Comparison of ENCODE assay signal across 24 mouse cellular contexts in the genomic region with DNA sequence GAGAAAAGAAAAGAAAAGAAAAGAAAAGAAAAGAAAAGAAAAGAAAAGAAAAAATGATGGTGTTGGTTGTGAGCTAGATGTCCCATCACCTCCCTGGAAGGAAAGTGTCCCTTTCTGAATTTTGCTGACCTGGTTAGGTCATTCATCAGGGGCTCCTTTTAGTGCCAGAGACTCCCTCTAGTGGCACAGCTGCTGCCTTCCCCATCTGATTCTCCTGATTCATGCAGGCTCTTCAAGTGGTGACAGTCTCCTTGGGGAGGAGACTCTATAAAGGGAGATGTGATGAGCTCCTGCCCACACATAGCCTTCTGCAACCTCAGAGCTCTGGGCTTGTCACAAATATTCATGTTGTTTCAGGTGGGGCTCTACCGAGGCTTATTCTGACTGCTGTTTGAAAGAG. TPM values are rescaled to one million over a fixed set of nuclear protein-coding genes. Genes with fewer than 3 reads are reported as not detected.
A peak's percentile ranks its signal among the peaks of the same experiment; 100 is the strongest.
DNase-seq lines count a peak whose midpoint lies in the region; ATAC-seq and TF ChIP-seq lines count a peak whose summit lies in the region.
"Not testable (repeated sequence)": the region's sequence is repeated elsewhere in the genome, so short reads cannot be mapped to it uniquely, and the experiment has no call there.
"Had no signal": no experiment of that assay in that cellular context is flagged by ENCODE, and none has a peak within 500 bp of the region (broad histone marks: within the 10 kb centered on the region; RNA-seq: fewer than 3 reads in every experiment).

No protein-coding gene starts in this region.

- peak; percentile 6 for DNase-seq in adrenal gland, postnatal 14 days
- DNase-seq in embryo, embryonic 11 days, result peak; percentile 3
- peak; percentile 1 for DNase-seq in hindbrain, embryonic 11.5 days (ENCODE audit: low spot score)
- peak; percentile 8 for DNase-seq in kidney, postnatal 10 days
- peak; percentile 2 for DNase-seq in left cerebral cortex, adult 11 months (ENCODE audit: low spot score)
- not testable (repeated sequence) for DNase-seq in liver, postnatal 0 days
- peak; percentile 8 for DNase-seq in midbrain, embryonic 14.5 days
- DNase-seq in urinary bladder, postnatal 14 days (ENCODE audit: low spot score), result peak; percentile 2

- not testable (repeated sequence) for H3K4me1 ChIP-seq in hindbrain, embryonic 11.5 days (replicated peaks; ENCODE audit: control insufficient read depth, insufficient read depth, low read length); liver, postnatal 0 days (ENCODE audit: insufficient read depth); midbrain, embryonic 14.5 days (ENCODE audit: control insufficient read depth, insufficient read depth, low read length)

- H3K27me3 ChIP-seq in hindbrain, embryonic 11.5 days (ENCODE audit: control insufficient read depth, insufficient read depth, low read length); liver, postnatal 0 days (ENCODE audit: insufficient read depth, low read length); midbrain, embryonic 14.5 days (ENCODE audit: control insufficient read depth, insufficient read depth, low read length): not testable (repeated sequence)

- H3K4me2 ChIP-seq in hindbrain, embryonic 11.5 days (replicated peaks; ENCODE audit: low read depth, low read length); liver, postnatal 0 days (ENCODE audit: low read depth, low read length); midbrain, embryonic 14.5 days (ENCODE audit: low read length): not testable (repeated sequence)

- peak; percentile 27; the same call in 1 of the 2 replicates for TF ChIP-seq CTCF in liver, postnatal 0 days (IDR thresholded peaks at IDR 0.05; ENCODE audit: low read depth)

- not testable (repeated sequence) for H3K9ac ChIP-seq in hindbrain, embryonic 11.5 days (ENCODE audit: low read depth, low read length); liver, postnatal 0 days (replicated peaks); midbrain, embryonic 14.5 days (replicated peaks; ENCODE audit: low read length)

- H3K9me3 ChIP-seq in hindbrain, embryonic 11.5 days (ENCODE audit: control insufficient read depth, low read length); liver, postnatal 0 days (ENCODE audit: low read length); midbrain, embryonic 14.5 days (ENCODE audit: control insufficient read depth, low read length): not testable (repeated sequence)

- WGBS in hindbrain, embryonic 11.5 days, result no CpG with 5 or more reads among the region's 1 CpGs
- no CpG with 5 or more reads among the region's 1 CpGs for WGBS in liver, postnatal 0 days (ENCODE audit: insufficient replicate concordance)
- WGBS in midbrain, embryonic 14.5 days, result no CpG with 5 or more reads among the region's 1 CpGs

- H3K4me3 ChIP-seq in hindbrain, embryonic 11.5 days (ENCODE audit: low read depth, low read length); liver, postnatal 0 days (ENCODE audit: low read depth, low read length); midbrain, embryonic 14.5 days (replicated peaks; ENCODE audit: low read depth, low read length): not testable (repeated sequence)

- not testable (repeated sequence) for H3K36me3 ChIP-seq in hindbrain, embryonic 11.5 days (ENCODE audit: control insufficient read depth, insufficient read depth, low read length); liver, postnatal 0 days (replicated peaks; ENCODE audit: insufficient read depth, low read length); midbrain, embryonic 14.5 days (ENCODE audit: control insufficient read depth, insufficient read depth, low read length)

- ATAC-seq in hindbrain, embryonic 11.5 days (ENCODE audit: low FRiP score); liver, postnatal 0 days; midbrain, embryonic 14.5 days (ENCODE audit: low FRiP score, low TSS enrichment): not testable (repeated sequence)

- TF ChIP-seq EP300 in liver, postnatal 0 days (IDR thresholded peaks at IDR 0.05; ENCODE audit: low read depth), result not testable (repeated sequence)

- not testable (repeated sequence) for H3K27ac ChIP-seq in hindbrain, embryonic 11.5 days (ENCODE audit: low read depth, low read length); liver, postnatal 0 days (ENCODE audit: low read depth); midbrain, embryonic 14.5 days (replicated peaks; ENCODE audit: low read depth, low read length)

RNA-seq across cellular contexts. Expression of a gene that starts 30.0 kb away (rescaled TPM):
- total RNA-seq in adrenal gland, postnatal 14 days (2021), result not detected in 2 replicates
- not detected in 2 replicates for polyA plus RNA-seq in hindbrain, embryonic 11.5 days (2014; fragmentation: Nextera tagmentation; extraction: Ambion mirVana)
- polyA plus RNA-seq in liver, postnatal 0 days (2015; fragmentation: Nextera tagmentation; extraction: Ambion mirVana), result not detected in 2 replicates
- not detected in 2 replicates for polyA plus RNA-seq in midbrain, embryonic 14.5 days (2014; fragmentation: Nextera tagmentation; extraction: Ambion mirVana)
- total RNA-seq: adrenal gland, postnatal 4 days; gastrocnemius, postnatal 25 days; heart, adult 18-20 months; heart, postnatal 14 days; layer of hippocampus, postnatal 14 days; left cerebral cortex, postnatal 10 days; megakaryocyte, adult 5-6 weeks had no signal
- polyA plus RNA-seq: forebrain, embryonic 16.5 days; heart, embryonic 13.5 days; hindbrain, embryonic 12.5 days; large intestine, adult 2 months; liver, embryonic 14.5 days; lung, embryonic 16.5 days; midbrain, embryonic 12.5 days; neural tube, embryonic 11.5 days; spleen, adult 2 months had no signal
